Mouse (Mus musculus) midbrain, embryonic 10.5 days (tissue): ENCODE results near the gene Rtl6. TPM values are rescaled to one million over a fixed set of nuclear protein-coding genes. Genes with fewer than 3 reads are reported as not detected.

Experiments used
- DNase-seq: peaks from one replicate; pipeline ENCODE4 v3.0.0-alpha.2; 2017; ENCODE audit warnings: low spot score
- H3K27ac ChIP-seq: fragments of 300-500 bp; sonication (generic); replicated peaks from 2 replicates; pipeline ENCODE4 v1.5.1; 2016; ENCODE audit warnings: mild to moderate bottlenecking
- H3K27me3 ChIP-seq: fragments of 300-500 bp; sonication (generic); 2 replicates; pipeline ENCODE4 v1.6.1; 2016; ENCODE audit warnings: low read depth, mild to moderate bottlenecking; ENCODE audit not compliant: poor library complexity, severe bottlenecking
- H3K36me3 ChIP-seq: fragments of 300-500 bp; sonication (generic); 2 replicates; pipeline ENCODE4 v1.6.1; 2016; ENCODE audit warnings: mild to moderate bottlenecking, moderate library complexity
- H3K4me1 ChIP-seq: fragments of 300-500 bp; sonication (generic); 2 replicates; pipeline ENCODE4 v1.6.1; 2016
- H3K4me3 ChIP-seq: fragments of 300-500 bp; sonication (generic); 2 replicates; pipeline ENCODE4 v1.5.1; 2016; ENCODE audit warnings: mild to moderate bottlenecking, moderate library complexity
- H3K9me3 ChIP-seq: fragments of 300-500 bp; sonication (generic); replicated peaks from 2 replicates; pipeline ENCODE4 v1.6.1; 2016; ENCODE audit warnings: mild to moderate bottlenecking
- WGBS: fragments of 180-500 bp; shearing (Covaris S2); methylation state at CpG from one replicate; pipeline ENCODE4 v1.1.7; 2016; 5-methylcytosine and 5-hydroxymethylcytosine counted together
- polyA plus RNA-seq: library from polyadenylated mRNA; unstranded; fragments of >200 nt; fragmentation: Nextera tagmentation; extraction: Ambion mirVana; gene quantifications from 2 replicates; pipeline ENCODE4 v1.2.1, GENCODE M21; 2016

Rtl6 gene
- 27.4 and 37.4 TPM in 2 replicates for polyA plus RNA-seq

- Histone ChIP-seq H3K9me3 (peaks cover 11% of the 10 kb centered on the region), H3K27ac (peak within 1 kb of the TSS; percentile 97), H3K4me3 (peak within 1 kb of the TSS; percentile 73), H3K4me1 (peaks cover 43% of the 10 kb centered on the region), H3K27me3 (peaks cover 19% of the 10 kb centered on the region), H3K36me3 (peaks cover 36% of the 10 kb centered on the region)
- DNase-seq = peak; percentile 95
- WGBS = 10% methylated on average over 59 of the region's 59 CpGs
Observed at GRCm38 (mm10) chr15:84557189-84557921, at the start of gene Rtl6. Rtl6 (minus strand) TSS chr15:84557823.

- no peak for DNase-seq
- 79% methylated on average over 8 of the region's 8 CpGs for WGBS
- Histone ChIP-seq H3K4me1 (peaks cover 10% of the 10 kb centered on the region; the same call in 1 of the 2 replicates), H3K4me3 (no peak overlapping the region), H3K9me3 (peaks cover 13% of the 10 kb centered on the region; the same call in 1 of the 2 replicates), H3K27ac (no peak overlapping the region), H3K36me3 (no peaks in the 10 kb centered on the region), H3K27me3 (no peaks in the 10 kb centered on the region)
Observed at GRCm38 (mm10) chr15:84603267-84603963, 45.8 kb upstream of the Rtl6 start.

GRCm38 (mm10) chr15:84600977-84601595, 43.5 kb upstream of the Rtl6 start:
- no peak overlapping the region for H3K4me3 ChIP-seq
- H3K27me3 ChIP-seq = no peaks in the 10 kb centered on the region
- 0 out of 2 replicates have a peak, but pooled peaks cover 4% of the 10 kb centered on the region for H3K9me3 ChIP-seq
- H3K27ac ChIP-seq = 0 out of 2 replicates have a peak overlapping the region, but pooled peaks have one; percentile 17
- 76% methylated on average over 9 of the region's 9 CpGs for WGBS
- no peak for DNase-seq
- H3K36me3 ChIP-seq = no peaks in the 10 kb centered on the region
- H3K4me1 ChIP-seq = peaks cover 10% of the 10 kb centered on the region; the same call in 1 of the 2 replicates

GRCm38 (mm10) chr15:84598911-84599310, 41.3 kb upstream of the Rtl6 start:
- no peak overlapping the region for H3K27ac ChIP-seq
- H3K36me3 ChIP-seq = no peaks in the 10 kb centered on the region
- WGBS = 93% methylated on average over 2 of the region's 2 CpGs
- H3K9me3 ChIP-seq = no peaks in the 10 kb centered on the region
- DNase-seq = no peak
- H3K4me3 ChIP-seq = no peak overlapping the region
- H3K4me1 ChIP-seq = peaks cover 12% of the 10 kb centered on the region
- no peaks in the 10 kb centered on the region; the same call in 1 of the 2 replicates for H3K27me3 ChIP-seq

GRCm38 (mm10) chr15:84597816-84598215, 40.2 kb upstream of the Rtl6 start:
- Histone ChIP-seq H3K27me3 (no peaks in the 10 kb centered on the region; the same call in 1 of the 2 replicates), H3K4me1 (peaks cover 23% of the 10 kb centered on the region), H3K9me3 (no peaks in the 10 kb centered on the region), H3K4me3 (no peak overlapping the region), H3K27ac (no peak overlapping the region), H3K36me3 (no peaks in the 10 kb centered on the region)
- 88% methylated on average over 1 of the region's 1 CpGs for WGBS
- no peak for DNase-seq

- no peak for DNase-seq
- Histone ChIP-seq H3K9me3 (no peaks in the 10 kb centered on the region), H3K4me1 (peaks cover 31% of the 10 kb centered on the region), H3K36me3 (no peaks in the 10 kb centered on the region), H3K4me3 (no peak overlapping the region), H3K27me3 (no peaks in the 10 kb centered on the region; the same call in 1 of the 2 replicates), H3K27ac (no peak overlapping the region)
Observed at GRCm38 (mm10) chr15:84597021-84597420, 39.4 kb upstream of the Rtl6 start.

- WGBS = 83% methylated on average over 9 of the region's 9 CpGs
- no peak for DNase-seq
- Histone ChIP-seq H3K36me3 (no peaks in the 10 kb centered on the region), H3K27ac (no peak overlapping the region), H3K4me3 (no peak overlapping the region), H3K9me3 (no peaks in the 10 kb centered on the region), H3K27me3 (no peaks in the 10 kb centered on the region; the same call in 1 of the 2 replicates), H3K4me1 (peaks cover 41% of the 10 kb centered on the region)
Observed at GRCm38 (mm10) chr15:84595241-84595945, 37.8 kb upstream of the Rtl6 start.

- Histone ChIP-seq H3K36me3 (no peaks in the 10 kb centered on the region), H3K4me3 (no peak overlapping the region), H3K27me3 (no peaks in the 10 kb centered on the region; the same call in 1 of the 2 replicates), H3K27ac (peak overlapping the region; percentile 59; the same call in 1 of the 2 replicates), H3K9me3 (no peaks in the 10 kb centered on the region), H3K4me1 (peaks cover 39% of the 10 kb centered on the region)
- peak; percentile 39 for DNase-seq
- 49% methylated on average over 9 of the region's 9 CpGs for WGBS
Observed at GRCm38 (mm10) chr15:84593514-84593913, 35.9 kb upstream of the Rtl6 start.

GRCm38 (mm10) chr15:84592240-84592639, 34.6 kb upstream of the Rtl6 start:
- WGBS = 77% methylated on average over 5 of the region's 5 CpGs
- peaks cover 44% of the 10 kb centered on the region for H3K4me1 ChIP-seq
- no peak overlapping the region for H3K27ac ChIP-seq
- no peak for DNase-seq
- no peaks in the 10 kb centered on the region for H3K9me3 ChIP-seq
- no peak overlapping the region for H3K4me3 ChIP-seq
- no peaks in the 10 kb centered on the region; the same call in 1 of the 2 replicates for H3K27me3 ChIP-seq
- no peaks in the 10 kb centered on the region for H3K36me3 ChIP-seq

- no peak overlapping the region for H3K4me3 ChIP-seq
- DNase-seq = no peak
- WGBS = 51% methylated on average over 13 of the region's 13 CpGs
- no peaks in the 10 kb centered on the region; the same call in 1 of the 2 replicates for H3K27me3 ChIP-seq
- no peak overlapping the region for H3K27ac ChIP-seq
- peaks cover 44% of the 10 kb centered on the region for H3K4me1 ChIP-seq
- no peaks in the 10 kb centered on the region for H3K9me3 ChIP-seq
- no peaks in the 10 kb centered on the region for H3K36me3 ChIP-seq
Observed at GRCm38 (mm10) chr15:84591573-84592139, 34.0 kb upstream of the Rtl6 start.

GRCm38 (mm10) chr15:84588371-84588821, 30.8 kb upstream of the Rtl6 start:
- Histone ChIP-seq H3K27ac (peak overlapping the region; percentile 55), H3K9me3 (no peaks in the 10 kb centered on the region), H3K4me3 (no peak overlapping the region), H3K36me3 (no peaks in the 10 kb centered on the region), H3K4me1 (peaks cover 37% of the 10 kb centered on the region), H3K27me3 (no peaks in the 10 kb centered on the region)
- WGBS = 63% methylated on average over 4 of the region's 4 CpGs
- DNase-seq = no peak

- 0 out of 2 replicates have a peak, but pooled peaks cover 4% of the 10 kb centered on the region for H3K4me1 ChIP-seq
Observed at GRCm38 (mm10) chr15:84578607-84579006, 21.0 kb upstream of the Rtl6 start.

More at GRCm38 (mm10) chr15:84578607-84579006, 21.0 kb upstream of the Rtl6 start:
- no peak for DNase-seq
- no peaks in the 10 kb centered on the region for H3K36me3 ChIP-seq
- H3K9me3 ChIP-seq = no peaks in the 10 kb centered on the region
- no peak overlapping the region for H3K27ac ChIP-seq
- 84% methylated on average over 1 of the region's 1 CpGs for WGBS
- no peak overlapping the region for H3K4me3 ChIP-seq
- no peaks in the 10 kb centered on the region for H3K27me3 ChIP-seq
